Mouse (Mus musculus): ENCODE data around the gene Arhgef17. TPM values are rescaled to one million over a fixed set of nuclear protein-coding genes. Genes with fewer than 3 reads are reported as not detected.

The Arhgef17 gene
- total RNA-seq, 2 experiments from 2014 or later, result 0.08 to 0.44 TPM

DNA sequence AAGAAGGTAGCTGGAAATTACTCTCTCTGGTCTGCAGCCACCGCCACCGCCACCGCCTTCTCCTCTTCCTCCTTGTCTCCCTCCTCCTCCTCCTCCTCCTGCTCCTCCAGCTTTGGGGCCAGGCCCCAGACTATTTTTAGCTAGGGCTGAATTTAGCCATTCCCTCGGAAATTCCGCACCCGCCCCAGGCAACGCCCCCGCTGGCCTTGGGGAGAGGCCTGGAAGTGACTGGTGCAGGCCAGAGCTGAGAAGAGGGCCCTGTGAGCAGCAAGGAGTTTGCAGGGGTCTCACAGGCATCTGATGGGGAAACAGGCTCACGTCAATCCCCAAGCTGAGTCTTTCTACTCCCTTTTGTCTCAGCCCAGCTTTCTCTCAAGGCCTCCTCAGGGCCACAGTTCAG, 13.7 kb downstream of the Arhgef17 start:
- no peak for ATAC-seq (replicated peaks; ENCODE audit: poor library complexity)

DNA sequence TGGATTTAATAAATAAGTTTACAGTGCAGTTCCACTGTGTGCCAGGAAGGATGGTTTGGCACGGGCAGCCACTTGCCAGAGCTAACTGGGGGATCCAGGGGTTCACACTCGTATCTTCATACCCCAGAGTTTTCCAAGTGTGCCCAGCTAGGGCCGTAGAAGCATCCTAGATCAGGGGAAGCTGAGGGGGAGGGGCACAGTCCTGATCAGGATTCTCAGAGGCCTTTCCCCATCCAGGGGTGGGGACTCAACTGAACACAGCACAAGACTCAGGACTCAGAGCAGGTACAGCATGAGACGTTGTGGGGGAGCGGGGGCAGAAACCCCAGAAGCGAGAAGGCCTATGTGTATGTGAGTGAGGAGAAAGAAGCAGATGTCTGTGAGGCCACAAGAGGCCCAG, 14.2 kb downstream of the Arhgef17 start:
- ATAC-seq (replicated peaks; ENCODE audit: poor library complexity), result no peak

DNA sequence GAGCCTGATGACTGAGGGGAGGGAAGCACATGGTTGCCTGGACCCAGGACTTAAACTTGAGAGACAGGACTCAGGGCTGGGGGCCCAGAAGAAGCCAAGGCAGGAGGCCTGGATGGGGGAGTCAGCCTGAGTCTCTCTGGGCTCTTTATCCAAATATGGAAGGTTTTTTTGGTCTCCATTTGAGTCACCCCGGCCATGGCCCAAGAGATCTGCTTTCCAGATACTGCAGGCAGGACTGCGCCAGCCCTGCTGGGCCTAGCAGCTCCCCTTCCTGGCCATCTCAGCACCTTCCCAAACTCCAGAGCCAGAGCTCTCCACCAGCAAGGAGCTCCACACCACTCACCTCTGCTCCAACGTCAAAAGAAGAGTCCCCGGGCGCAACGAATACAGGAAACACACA, 15.4 kb downstream of the Arhgef17 start:
- ATAC-seq (replicated peaks; ENCODE audit: poor library complexity), result no peak

DNA sequence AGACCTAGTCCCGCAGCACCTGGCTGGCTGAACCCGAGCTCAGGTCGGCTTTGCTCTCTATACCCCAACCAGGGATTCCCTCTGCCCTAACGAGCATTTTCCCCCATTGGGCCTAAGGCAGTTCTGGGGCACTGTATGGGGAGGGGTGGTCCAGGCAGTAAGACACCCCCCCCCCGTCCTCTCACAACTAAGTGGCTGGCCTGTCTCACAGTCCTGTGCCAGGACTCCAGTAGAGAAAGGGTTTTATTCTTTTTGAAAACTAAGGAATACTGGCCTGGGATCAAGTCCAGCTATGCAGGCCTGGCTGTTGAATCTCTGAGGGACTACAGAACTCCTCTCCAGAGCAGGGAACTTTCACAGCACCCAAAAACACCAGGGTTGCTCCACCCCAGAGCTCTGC, 16.7 kb downstream of the Arhgef17 start:
- ATAC-seq (replicated peaks; ENCODE audit: poor library complexity), result no peak

DNA sequence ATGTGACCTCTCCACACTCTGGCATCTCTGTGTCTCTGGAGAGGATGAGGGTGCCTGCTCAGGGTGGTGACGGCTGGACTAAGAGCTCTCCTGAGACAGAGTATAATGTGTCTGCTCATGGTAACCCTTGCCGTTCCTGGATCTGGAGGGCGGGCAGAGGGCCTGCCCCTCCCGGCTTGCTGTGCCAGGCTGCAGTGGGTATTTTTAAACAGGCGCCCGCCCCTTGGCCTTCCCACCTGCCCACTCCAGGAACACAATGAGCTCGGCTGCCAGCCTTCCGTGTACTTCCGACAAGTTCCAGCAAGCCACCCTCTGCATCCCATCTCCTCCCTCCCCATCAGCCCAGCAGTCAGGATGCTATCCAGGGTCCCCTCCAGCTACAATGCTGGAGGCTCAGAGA, 20.1 kb downstream of the Arhgef17 start:
- ATAC-seq (replicated peaks; ENCODE audit: poor library complexity), result no peak

DNA sequence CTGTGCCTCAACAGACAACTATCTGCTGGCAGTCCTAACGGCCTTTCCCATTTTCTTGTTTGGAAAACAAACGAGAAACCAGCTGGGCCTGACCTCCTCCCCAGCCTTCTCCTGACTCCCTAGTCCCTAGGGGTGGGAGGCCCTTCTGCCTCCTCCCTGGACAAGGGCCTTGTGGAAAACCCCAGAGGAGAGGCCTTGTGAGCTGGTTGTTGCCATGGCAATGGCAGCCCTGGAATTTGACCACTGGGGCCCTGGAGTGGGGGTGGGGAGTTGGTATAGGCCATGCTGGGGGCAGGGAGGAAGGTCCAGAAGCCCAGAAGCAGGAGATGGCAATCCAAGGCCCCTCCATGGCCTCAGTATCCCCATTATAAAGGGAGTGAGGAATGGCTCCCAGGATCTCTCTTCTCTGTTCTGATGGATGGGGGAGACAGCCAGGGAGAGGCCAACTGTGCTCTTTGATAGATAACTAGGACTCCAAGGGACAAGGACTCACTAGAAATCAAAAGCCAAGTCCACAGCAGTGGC, 20.6 kb downstream of the Arhgef17 start:
- ATAC-seq (replicated peaks; ENCODE audit: poor library complexity), result no peak

DNA sequence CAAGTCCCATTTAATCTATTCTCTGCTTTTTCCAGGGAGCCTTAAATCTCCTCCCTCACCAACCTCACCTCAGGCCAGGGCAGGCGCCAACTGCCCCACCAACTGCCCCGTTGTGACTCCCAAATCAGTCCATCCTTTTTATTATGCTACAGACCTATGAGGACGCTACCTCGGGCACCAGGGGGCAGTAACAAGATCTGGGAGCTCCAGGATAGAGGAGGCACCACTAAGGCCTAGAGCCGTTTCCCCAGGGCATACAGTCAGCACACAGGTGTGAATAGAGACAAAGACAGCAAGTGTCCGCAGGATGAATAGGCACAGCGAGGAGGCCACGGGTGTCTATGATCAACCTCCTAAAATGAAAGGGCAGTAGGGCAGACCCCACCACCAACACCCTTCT, 23.3 kb downstream of the Arhgef17 start:
- ATAC-seq (replicated peaks; ENCODE audit: poor library complexity), result peak; percentile 54; the same call in 1 of the 2 replicates

DNA sequence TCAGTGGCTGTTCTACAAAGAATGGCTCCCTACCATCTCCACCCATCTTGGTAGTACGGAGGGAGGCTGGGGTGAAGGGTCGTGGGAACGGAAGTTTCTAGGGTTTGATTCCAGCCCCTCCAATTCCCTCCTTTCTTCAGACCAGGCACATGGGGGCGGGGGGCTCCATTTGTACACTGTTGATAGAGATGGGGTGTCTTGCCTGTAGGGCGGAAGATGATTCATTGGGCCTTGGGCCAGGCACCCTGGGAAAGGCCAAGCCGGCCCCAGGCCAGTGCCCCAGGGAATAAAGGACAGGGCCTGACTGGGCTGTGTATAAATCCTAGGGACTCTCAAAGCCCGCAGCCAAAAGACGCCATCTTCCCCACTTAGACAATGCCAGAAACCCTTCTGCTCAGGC, 23.8 kb downstream of the Arhgef17 start:
- no peak for ATAC-seq (replicated peaks; ENCODE audit: poor library complexity)

DNA sequence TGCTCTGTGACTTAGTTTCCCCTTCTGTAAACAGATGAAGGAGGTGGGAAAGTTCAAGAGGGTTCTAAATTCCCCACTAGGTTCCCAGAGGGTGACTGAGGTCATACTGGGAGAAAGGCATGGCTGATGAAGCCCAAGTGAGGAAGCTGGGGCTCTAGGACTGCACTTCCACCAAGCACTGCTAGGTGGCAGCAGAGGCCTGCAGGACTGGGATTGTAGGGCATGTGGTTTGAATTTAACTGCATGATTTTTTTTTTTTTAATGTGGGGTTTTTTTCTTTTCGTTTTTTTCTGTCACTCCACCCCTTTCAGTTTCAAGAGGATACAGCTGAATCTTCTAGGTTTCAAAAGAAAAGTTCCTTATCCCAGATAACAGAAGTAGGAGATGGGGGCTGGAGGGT, 24.7 kb downstream of the Arhgef17 start:
- ATAC-seq (replicated peaks; ENCODE audit: poor library complexity), result peak; percentile 88

DNA sequence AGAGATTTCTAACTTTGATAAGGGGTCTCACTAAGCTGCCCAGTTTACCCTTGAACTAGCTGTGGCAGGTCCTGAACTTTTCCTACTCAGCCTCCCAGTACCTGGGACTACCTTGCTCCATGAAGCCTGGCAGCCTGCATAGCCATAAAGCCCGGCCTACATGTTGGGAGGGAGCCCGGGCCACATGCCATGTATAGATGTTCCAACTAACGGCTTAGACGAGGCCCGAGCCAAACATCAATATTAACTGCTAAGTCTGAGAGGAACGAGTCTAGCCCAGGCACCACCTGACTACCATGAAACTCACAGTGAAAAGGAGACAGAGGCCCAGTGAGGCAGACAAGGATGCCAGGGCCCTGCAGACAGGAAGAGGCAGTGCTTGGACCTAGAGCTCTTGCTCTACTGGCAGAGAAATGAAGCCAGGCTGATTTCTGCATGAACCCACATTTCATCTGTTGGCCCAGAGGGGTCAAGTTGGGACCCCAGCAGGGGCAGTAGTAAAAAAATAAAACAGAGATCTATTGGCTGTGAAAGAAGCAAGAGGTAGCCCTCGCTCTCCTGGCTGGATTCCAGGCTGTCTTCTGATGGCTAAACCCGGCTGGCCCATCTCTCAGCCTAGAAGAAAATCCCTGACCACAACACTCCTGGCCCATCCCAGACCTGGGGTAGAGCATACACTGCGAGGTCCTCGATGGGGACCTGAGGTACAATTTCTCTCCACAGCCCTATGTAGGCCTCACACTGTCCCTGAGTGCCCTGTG, 25.7 kb downstream of the Arhgef17 start:
- no peak for ATAC-seq (replicated peaks; ENCODE audit: poor library complexity)

DNA sequence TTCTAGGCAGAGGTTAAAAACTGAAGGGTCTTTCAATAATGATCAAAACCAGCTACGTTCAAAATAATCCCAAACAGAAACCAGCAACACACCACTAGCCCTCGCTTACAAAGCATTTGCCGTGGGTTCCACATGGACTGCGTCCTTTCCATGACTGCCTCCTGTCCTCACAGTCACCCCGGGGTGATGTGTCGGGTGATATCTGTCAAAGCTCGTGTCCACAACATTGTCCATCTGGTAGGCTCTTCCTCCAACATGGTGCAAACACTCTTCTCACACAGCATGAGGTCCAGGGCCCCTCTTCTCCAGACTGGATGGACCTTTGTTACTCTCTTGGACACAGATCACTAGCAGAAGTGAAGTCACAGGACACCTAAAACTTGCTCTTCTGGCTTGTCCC, 26.9 kb downstream of the Arhgef17 start:
- ATAC-seq (replicated peaks; ENCODE audit: poor library complexity), result no peak

DNA sequence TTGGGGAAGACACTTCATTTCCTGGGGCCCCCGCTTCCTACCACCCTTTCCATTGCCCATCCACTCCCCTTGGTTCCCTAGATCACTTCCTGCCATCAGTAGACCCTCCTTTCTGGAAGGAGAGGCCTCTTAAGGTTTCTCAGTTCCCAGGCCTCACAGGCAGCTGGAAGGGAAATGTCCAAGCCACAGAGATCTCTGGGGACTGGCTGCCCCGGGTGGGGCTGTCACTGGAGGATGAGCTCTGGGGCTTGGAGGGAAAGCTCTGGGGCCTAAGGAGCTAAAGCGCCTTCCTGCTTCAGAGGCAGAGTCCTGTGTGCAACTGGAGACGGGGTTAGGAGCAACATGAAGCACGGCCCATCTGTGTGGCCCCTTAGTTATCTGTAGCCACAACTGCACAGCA, 27.3 kb downstream of the Arhgef17 start:
- no peak for ATAC-seq (replicated peaks; ENCODE audit: poor library complexity)

DNA sequence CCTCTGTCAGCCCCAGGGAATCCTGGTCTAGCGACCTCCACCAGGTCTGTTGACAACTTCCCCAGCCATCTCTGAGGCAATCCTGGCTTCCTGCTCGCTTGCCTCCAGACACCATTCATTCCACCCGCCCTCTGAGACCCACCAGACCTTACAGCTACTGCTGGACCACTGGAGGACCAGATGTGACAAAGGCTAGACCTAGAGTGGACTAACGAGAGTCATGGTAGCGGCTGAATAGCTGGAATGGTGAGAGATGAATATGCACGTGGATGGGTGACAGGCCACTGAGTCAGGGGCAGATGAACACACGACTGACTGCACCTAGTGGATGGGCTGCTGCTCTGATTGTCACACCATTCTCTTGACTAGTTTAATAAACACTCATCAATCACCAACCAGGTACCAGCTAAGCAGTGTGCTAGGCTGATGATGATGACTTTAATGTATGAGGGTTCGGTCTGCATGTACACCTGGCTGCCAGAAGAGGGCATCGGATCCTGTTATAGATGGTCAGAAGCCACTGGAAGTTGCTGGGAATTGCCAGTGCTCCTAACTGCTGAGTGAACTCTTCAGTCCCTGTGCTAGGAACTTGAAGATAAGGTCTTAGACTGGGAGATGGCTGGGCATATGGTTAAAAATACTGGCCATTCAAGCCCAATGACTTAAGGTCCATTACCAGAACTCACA, 29.3 kb downstream of the Arhgef17 start:
- ATAC-seq (replicated peaks; ENCODE audit: poor library complexity), result peak; percentile 66

DNA sequence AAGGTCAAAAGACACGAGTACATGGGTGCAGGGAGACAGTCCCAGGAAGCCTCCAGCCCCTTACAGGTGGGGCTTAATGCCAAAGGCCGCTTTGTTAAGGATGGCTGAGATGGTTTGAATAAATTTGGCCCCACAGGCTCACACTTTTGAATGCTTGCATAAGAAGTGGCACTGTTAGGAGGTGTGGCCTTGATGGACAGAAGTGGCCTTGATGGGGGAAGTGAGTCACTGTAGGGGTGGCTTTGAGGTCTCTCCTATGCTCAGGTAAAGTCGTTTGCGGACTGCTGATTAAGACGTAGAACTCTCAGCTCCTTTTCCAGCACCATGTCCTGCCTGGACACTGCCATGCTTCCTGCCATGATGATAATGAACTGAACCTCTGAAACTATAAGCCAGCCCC, 34.1 kb downstream of the Arhgef17 start:
- ATAC-seq (replicated peaks; ENCODE audit: poor library complexity), result no peak

DNA sequence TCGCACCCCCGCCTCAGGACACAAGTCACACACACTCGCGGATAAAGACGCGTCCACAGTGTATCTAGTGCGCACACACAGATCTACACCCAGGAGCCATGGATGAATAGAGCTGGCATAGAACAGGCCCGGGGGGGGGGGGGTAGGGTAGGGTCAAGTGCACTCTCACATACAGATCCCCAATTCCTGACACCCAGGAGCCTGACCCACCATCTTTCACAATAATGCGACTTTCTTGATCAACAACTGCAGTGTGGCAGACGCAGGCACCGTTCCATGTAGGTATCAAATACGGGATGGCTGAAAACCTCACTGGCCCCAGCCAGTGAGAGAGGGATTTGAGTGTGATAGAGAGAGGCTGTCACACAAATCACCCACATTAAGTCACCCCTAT, 37.1 kb downstream of the Arhgef17 start:
- ATAC-seq (replicated peaks; ENCODE audit: poor library complexity), result peak; percentile 26

DNA sequence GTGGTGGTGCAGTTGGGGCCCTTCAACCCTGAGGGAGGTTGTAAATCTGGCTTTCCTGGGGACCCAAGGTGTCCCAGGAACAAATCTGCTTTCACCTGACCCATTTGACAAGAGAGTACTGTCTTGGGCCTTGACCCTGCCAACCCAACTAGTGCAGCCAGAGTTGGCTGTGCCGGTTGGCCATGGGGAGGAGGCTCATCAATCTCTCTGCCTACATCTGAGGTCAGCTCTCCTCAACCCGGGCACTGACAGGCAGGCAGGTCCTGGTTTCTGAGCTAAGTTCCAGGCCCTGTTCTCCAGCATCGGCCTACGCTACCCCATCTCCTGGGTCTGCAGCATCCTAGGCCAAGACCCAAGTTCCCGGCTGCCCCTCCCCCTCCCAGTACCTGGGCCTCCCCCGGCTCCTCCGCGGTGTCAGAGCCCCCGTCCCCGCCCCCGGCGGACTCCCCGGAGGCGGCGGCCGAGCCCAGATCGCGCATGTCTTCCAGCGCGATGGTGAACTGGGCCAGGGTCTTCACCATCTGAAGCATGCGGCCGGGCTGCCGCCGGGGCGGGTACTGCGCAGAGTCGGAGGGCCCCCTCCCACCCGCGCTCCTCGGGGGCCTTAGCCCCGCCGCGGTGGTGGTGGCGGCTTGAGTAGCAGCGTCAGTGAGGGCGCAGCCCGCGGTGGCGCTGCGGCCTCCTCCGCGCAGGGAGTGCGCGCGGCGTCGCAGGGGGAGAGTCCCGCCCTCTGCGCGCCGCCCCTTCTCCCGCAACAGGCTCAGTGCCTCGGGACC, 37.7 kb downstream of the Arhgef17 start:
- ATAC-seq (replicated peaks; ENCODE audit: poor library complexity), result peak; percentile 54

DNA sequence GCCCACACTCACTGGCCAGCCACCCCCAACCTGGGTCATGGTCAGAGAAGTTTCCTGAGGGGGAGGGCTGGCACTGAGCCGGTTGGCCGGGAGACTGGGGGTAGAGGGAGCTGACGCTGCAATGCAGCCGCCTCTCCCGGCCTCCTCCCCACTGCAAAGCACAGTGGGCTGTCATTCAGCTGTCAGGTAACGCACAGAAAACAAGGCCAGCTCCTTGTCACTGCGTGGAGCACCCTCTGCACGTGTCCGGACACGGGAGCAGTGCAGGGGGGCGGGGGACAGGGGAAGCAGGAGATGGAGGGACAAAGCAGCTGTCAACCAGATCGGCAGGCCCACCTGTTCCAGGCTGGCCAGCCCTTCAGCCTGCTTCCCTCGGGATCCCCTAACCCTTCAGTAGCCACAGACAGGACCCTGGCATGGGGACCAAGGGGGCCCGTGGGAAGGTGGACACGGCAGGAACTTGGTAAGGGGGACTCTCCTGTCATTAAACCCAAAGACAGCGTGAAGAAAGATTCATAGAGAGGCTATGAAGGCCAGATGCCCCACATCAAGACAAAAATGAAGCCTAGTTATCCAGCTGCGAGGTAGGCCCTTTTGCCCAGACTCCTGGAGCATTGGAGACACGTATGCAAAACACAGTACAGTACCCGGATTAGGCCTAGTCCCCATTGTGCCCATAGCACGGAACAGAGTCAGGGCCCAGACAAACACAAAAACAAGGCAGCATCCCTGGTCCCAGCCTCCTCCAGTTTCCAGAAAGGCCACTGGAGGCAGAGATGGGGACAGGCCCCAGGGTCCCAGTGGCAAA, 38.5 kb downstream of the Arhgef17 start:
- ATAC-seq (replicated peaks; ENCODE audit: poor library complexity), result 0 out of 2 replicates have a peak, but pooled peaks have one; percentile 20

DNA sequence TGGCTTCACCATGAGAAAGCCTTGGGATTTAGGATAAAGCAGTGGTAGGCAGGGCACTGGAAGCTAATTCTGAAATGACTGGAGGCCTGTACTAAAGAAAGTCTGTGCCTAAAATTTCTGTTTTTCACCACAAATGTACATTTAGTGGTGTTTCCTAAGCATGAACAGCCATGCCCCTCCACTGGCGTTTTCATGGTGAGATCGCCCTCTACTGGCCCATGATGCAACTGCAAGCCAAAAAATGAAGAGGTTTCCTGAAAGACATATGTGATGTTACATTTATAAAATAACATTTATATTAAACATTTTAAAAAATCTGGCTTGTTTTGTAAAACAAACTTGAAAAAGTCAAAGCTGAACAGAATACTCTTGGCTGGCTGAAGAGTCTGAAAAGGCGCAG, 45.4 kb downstream of the Arhgef17 start:
- ATAC-seq (replicated peaks; ENCODE audit: poor library complexity), result peak; percentile 86

DNA sequence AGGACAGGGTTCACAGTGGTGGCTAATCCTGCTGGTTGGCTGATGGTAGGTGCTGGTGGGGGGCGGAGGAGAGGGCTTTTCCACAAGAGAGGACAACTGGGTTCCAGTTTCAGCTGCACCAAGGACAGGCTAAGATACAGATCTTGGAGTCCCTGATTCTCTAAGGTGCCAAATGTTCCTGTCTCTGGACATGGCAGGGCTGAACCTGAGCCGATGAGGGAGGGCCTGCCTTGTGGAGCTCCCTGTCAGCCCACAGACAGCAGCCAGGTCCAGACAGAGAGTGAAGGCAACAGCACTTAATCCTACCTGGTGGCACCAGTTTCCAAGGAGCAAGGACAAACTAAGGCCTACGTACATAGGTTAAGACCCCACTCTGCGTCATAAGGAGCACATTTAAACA, 47.4 kb downstream of the Arhgef17 start:
- ATAC-seq (replicated peaks; ENCODE audit: poor library complexity), result no peak

DNA sequence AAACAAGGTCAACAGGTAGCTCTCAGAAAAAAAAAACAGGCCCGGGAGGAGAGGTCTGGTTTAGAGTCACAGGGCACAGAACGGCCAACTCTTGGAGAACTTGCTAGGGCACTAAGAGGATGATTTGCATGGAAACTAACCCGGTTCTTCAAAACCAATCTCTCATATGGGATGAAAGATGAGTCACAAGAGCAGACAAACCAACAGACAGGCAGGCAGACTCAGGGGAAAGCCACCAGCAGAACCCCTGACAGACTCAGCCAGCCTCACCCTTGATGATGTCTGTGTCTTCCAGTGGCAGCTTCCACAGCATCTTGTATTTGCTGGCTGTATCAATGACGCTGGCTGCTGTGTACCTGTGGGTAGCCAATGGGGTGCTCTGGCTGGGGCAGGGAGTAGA, 50.0 kb downstream of the Arhgef17 start:
- ATAC-seq (replicated peaks; ENCODE audit: poor library complexity), result no peak

DNA sequence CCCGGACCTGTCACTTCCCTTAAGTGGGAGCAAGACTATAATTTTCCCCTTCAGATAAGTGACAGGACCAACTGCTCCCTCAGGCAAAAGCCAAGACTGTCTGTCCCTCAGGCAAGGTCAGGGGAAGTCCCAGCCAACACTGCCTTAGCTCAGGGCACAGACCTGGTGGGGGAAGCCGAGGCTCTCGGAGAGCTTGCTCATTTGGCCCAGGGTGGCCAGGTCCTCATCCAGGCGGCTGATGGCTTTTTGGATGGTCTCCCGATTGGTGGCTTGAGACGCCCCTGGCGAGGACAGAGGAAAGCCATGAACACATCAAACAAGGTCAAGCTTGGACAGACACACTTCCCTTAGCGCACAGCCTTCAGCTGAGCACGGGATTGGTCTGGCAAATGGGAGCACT, 50.4 kb downstream of the Arhgef17 start:
- no peak for ATAC-seq (replicated peaks; ENCODE audit: poor library complexity)

All from megakaryocyte progenitor cell, adult 5-6 weeks (primary cell).